Mouse (Mus musculus) kidney, postnatal 0 days (tissue): ENCODE data around the gene Mplkip. TPM values are rescaled to one million over a fixed set of nuclear protein-coding genes. Genes with fewer than 3 reads are reported as not detected.

Experiments used
- ATAC-seq: fragments of 200-750 bp; cut with Nextera tagmentation; replicated peaks from 2 replicates; pipeline ENCODE4 v1.8.0; 2017; ENCODE audit warnings: low read depth, moderate number of reproducible peaks, moderate TSS enrichment, moderate library complexity; ENCODE audit not compliant: low FRiP score
- DNase-seq: peaks from one replicate; pipeline ENCODE4 v3.0.0-alpha.2; 2016; ENCODE audit warnings: low spot score
- H3K27ac ChIP-seq: fragments of 300-500 bp; sonication (generic); 2 replicates; pipeline ENCODE4 v1.5.1; 2014; ENCODE audit warnings: mild to moderate bottlenecking
- H3K27me3 ChIP-seq: fragments of 300-500 bp; sonication (generic); 2 replicates; pipeline ENCODE4 v1.6.1; 2014; ENCODE audit warnings: low read length, mixed read lengths; ENCODE audit not compliant: insufficient read depth
- H3K36me3 ChIP-seq: fragments of 300-500 bp; sonication (generic); 2 replicates; pipeline ENCODE4 v1.6.1; 2014; ENCODE audit warnings: low read length, mixed read lengths; ENCODE audit not compliant: insufficient read depth
- H3K4me1 ChIP-seq: fragments of 300-500 bp; sonication (generic); replicated peaks from 2 replicates; pipeline ENCODE4 v1.6.1; 2014; ENCODE audit warnings: antibody characterized with exemption, low read length, mixed read lengths; ENCODE audit not compliant: insufficient read depth
- H3K4me2 ChIP-seq: fragments of 300-500 bp; sonication (generic); 2 replicates; pipeline ENCODE4 v1.6.1; 2014; ENCODE audit warnings: mild to moderate bottlenecking, low read length, moderate library complexity, mixed read lengths
- H3K4me3 ChIP-seq: fragments of 300-500 bp; sonication (generic); replicated peaks from 2 replicates; pipeline ENCODE4 v1.5.1; 2014; ENCODE audit warnings: low read depth, low read length
- H3K9ac ChIP-seq: fragments of 300-500 bp; sonication (generic); 2 replicates; pipeline ENCODE4 v1.6.1; 2014; ENCODE audit warnings: low read depth, low read length
- H3K9me3 ChIP-seq: fragments of 300-500 bp; sonication (generic); replicated peaks from 2 replicates; pipeline ENCODE4 v1.6.1; 2016; ENCODE audit warnings: low read length, inconsistent platforms, mixed read lengths
- CTCF ChIP-seq: IDR thresholded peaks from 2 replicates; pipeline ENCODE4 v1.5.1; 2016; ENCODE audit warnings: antibody characterized with exemption, low read depth, mild to moderate bottlenecking, moderate library complexity
- WGBS: fragments of 180-500 bp; shearing (Covaris S2); extraction: QIAGEN DNeasy Blood & Tissue Kit; methylation state at CpG from one replicate; pipeline ENCODE4 v1.1.7; 2014; 5-methylcytosine and 5-hydroxymethylcytosine counted together
- polyA plus RNA-seq: library from polyadenylated mRNA; unstranded; fragments of >200 nt; fragmentation: Nextera tagmentation; extraction: Ambion mirVana; gene quantifications from 2 replicates; pipeline ENCODE4 v1.2.1, GENCODE M21; 2015

Mplkip gene
- polyA plus RNA-seq, 1 experiment from 2014 or later: 58.7 TPM

GRCm38 (mm10) chr13:17694414-17694813 is 578 bp upstream of the Mplkip start:
- Histone ChIP-seq H3K9me3 (no peaks in the 10 kb centered on the region), H3K36me3 (no peaks in the 10 kb centered on the region), H3K4me3 (peak overlapping the region; percentile 87), H3K27ac (peak overlapping the region; percentile 87), H3K4me2 (peak overlapping the region; percentile 75), H3K4me1 (no peaks in the 10 kb centered on the region), H3K9ac (peak overlapping the region; percentile 72), H3K27me3 (no peaks in the 10 kb centered on the region)
- TF ChIP-seq CTCF: no peak
- DNase-seq: peak; percentile 50
- WGBS: 1% methylated on average over 25 of the region's 25 CpGs
- ATAC-seq: peak; percentile 74

- Histone ChIP-seq H3K4me2 (peak overlapping the region; percentile 70), H3K9ac (peak overlapping the region; percentile 96), H3K27ac (peak overlapping the region; percentile 98), H3K9me3 (no peaks in the 10 kb centered on the region), H3K36me3 (no peaks in the 10 kb centered on the region), H3K4me3 (peak overlapping the region; percentile 87), H3K27me3 (no peaks in the 10 kb centered on the region), H3K4me1 (no peaks in the 10 kb centered on the region)
- peak; percentile 29 for DNase-seq
- no peak for ATAC-seq
- TF ChIP-seq CTCF: no peak
- WGBS: 10% methylated on average over 7 of the region's 7 CpGs
Measured at GRCm38 (mm10) chr13:17695898-17696580, 1.0 kb downstream of the Mplkip start.

- no peaks in the 10 kb centered on the region for H3K4me1 ChIP-seq
- 88% methylated on average over 3 of the region's 3 CpGs for WGBS
- no peak for TF ChIP-seq CTCF
- H3K27me3 ChIP-seq: no peaks in the 10 kb centered on the region
- no peak overlapping the region for H3K4me3 ChIP-seq
- H3K36me3 ChIP-seq: no peaks in the 10 kb centered on the region
- DNase-seq (no peak), ATAC-seq (no peak)
- H3K4me2 ChIP-seq: no peak overlapping the region
- H3K9ac ChIP-seq: no peak overlapping the region
- H3K9me3 ChIP-seq: no peaks in the 10 kb centered on the region
- H3K27ac ChIP-seq: no peak overlapping the region
Measured at GRCm38 (mm10) chr13:17700090-17700715, 5.2 kb downstream of the Mplkip start.

- H3K4me3 ChIP-seq: no peak overlapping the region
- no peak for TF ChIP-seq CTCF
- no peak overlapping the region for H3K9ac ChIP-seq
- H3K9me3 ChIP-seq: no peaks in the 10 kb centered on the region
- DNase-seq (no peak), ATAC-seq (no peak)
- H3K27me3 ChIP-seq: no peaks in the 10 kb centered on the region
- H3K4me2 ChIP-seq: no peak overlapping the region
- no peaks in the 10 kb centered on the region for H3K4me1 ChIP-seq
- H3K27ac ChIP-seq: no peak overlapping the region
- no peaks in the 10 kb centered on the region for H3K36me3 ChIP-seq
Measured at GRCm38 (mm10) chr13:17701322-17701721, 6.3 kb downstream of the Mplkip start.

GRCm38 (mm10) chr13:17702311-17702710 is 7.3 kb downstream of the Mplkip start:
- no peak overlapping the region for H3K4me2 ChIP-seq
- DNase-seq (no peak), ATAC-seq (no peak)
- H3K27me3 ChIP-seq: no peaks in the 10 kb centered on the region
- H3K36me3 ChIP-seq: no peaks in the 10 kb centered on the region
- no peak for TF ChIP-seq CTCF
- H3K9me3 ChIP-seq: no peaks in the 10 kb centered on the region
- no peak overlapping the region for H3K4me3 ChIP-seq
- no peak overlapping the region for H3K9ac ChIP-seq
- H3K4me1 ChIP-seq: no peaks in the 10 kb centered on the region
- H3K27ac ChIP-seq: no peak overlapping the region

- Histone ChIP-seq H3K4me3 (no peak overlapping the region), H3K4me1 (no peaks in the 10 kb centered on the region), H3K27me3 (no peaks in the 10 kb centered on the region), H3K4me2 (no peak overlapping the region), H3K9ac (no peak overlapping the region), H3K36me3 (no peaks in the 10 kb centered on the region), H3K9me3 (no peaks in the 10 kb centered on the region), H3K27ac (no peak overlapping the region)
- 79% methylated on average over 6 of the region's 6 CpGs for WGBS
- no peak for ATAC-seq
- no peak for TF ChIP-seq CTCF
- DNase-seq: no peak
Measured at GRCm38 (mm10) chr13:17705188-17705826, 10.3 kb downstream of the Mplkip start.
